Mouse (Mus musculus): ENCODE results near the gene Nxn. TPM values are rescaled to one million over a fixed set of nuclear protein-coding genes. Genes with fewer than 3 reads are reported as not detected.

The Nxn gene
- polyA plus RNA-seq, 1 experiment: 51.7 TPM

DNA sequence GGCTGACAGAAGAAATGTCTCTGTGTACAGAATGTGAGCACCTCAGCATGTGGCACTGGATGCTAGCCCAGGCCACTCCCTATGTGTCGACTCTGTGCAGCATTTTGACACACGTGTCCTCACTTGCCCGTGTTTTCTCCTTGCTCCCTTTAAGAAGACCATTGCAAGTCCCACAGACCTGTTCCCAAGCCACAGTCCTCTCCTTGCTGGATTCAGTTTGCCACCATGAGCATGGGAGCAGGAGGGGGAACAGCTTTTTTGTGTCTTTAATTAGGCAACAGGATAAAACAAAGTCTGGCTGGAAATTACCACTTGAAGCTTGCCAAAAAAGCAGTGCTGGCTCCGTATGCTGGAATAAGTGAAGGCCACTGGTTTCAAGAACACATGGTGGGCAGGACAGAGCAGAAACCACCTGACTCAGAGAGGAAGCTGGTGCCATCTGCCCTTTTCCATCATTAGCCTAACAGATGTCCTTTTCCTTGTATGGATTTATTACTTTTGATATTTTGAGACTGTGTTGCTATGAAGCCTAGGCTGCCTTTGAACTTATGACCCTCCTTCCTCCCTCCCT, 143.4 kb downstream of the Nxn start:
- Histone ChIP-seq H3K9me3 (replicated peaks; ENCODE audit: control insufficient read depth, insufficient read depth, low read length, poor library complexity, severe bottlenecking) (no peaks in the 10 kb centered on the region), H3K36me3 (ENCODE audit: control insufficient read depth, insufficient read depth, low read length, poor library complexity, severe bottlenecking) (peaks cover 13% of the 10 kb centered on the region), H3K4me1 (ENCODE audit: control insufficient read depth, insufficient read depth, low read length) (peaks cover under 1% of the 10 kb centered on the region), H3K27ac (ENCODE audit: insufficient read depth, low read length) (no peak overlapping the region), H3K4me3 (ENCODE audit: low read depth, low read length) (no peak overlapping the region), H3K27me3 (ENCODE audit: control insufficient read depth, insufficient read depth, low read length, poor library complexity, severe bottlenecking) (no peaks in the 10 kb centered on the region), H3K9ac (ENCODE audit: low read depth, poor library complexity, severe bottlenecking) (no peak overlapping the region)
- TF ChIP-seq EP300 (IDR thresholded peaks at IDR 0.05; ENCODE audit: insufficient read depth, low read depth, low read length) (no peak), CTCF (IDR thresholded peaks at IDR 0.05; ENCODE audit: low read depth, low read length) (no peak), POLR2A (IDR thresholded peaks at IDR 0.05; ENCODE audit: insufficient read depth, low read length) (no peak)

GRCm38 (mm10) chr11:76253918-76254264, 145.0 kb downstream of the Nxn start:
- peaks cover 8% of the 10 kb centered on the region for H3K36me3 ChIP-seq (ENCODE audit: control insufficient read depth, insufficient read depth, low read length, poor library complexity, severe bottlenecking)
- no peaks in the 10 kb centered on the region for H3K9me3 ChIP-seq (replicated peaks; ENCODE audit: control insufficient read depth, insufficient read depth, low read length, poor library complexity, severe bottlenecking)
- no peak for TF ChIP-seq POLR2A (IDR thresholded peaks at IDR 0.05; ENCODE audit: insufficient read depth, low read length)
- TF ChIP-seq EP300 (IDR thresholded peaks at IDR 0.05; ENCODE audit: insufficient read depth, low read depth, low read length): no peak
- TF ChIP-seq CTCF (IDR thresholded peaks at IDR 0.05; ENCODE audit: low read depth, low read length): no peak
- no peak overlapping the region for H3K4me3 ChIP-seq (ENCODE audit: low read depth, low read length)
- H3K27ac ChIP-seq (ENCODE audit: insufficient read depth, low read length): no peak overlapping the region
- H3K9ac ChIP-seq (ENCODE audit: low read depth, poor library complexity, severe bottlenecking): no peak overlapping the region
- H3K4me1 ChIP-seq (ENCODE audit: control insufficient read depth, insufficient read depth, low read length): no peaks in the 10 kb centered on the region
- H3K27me3 ChIP-seq (ENCODE audit: control insufficient read depth, insufficient read depth, low read length, poor library complexity, severe bottlenecking): no peaks in the 10 kb centered on the region

DNA sequence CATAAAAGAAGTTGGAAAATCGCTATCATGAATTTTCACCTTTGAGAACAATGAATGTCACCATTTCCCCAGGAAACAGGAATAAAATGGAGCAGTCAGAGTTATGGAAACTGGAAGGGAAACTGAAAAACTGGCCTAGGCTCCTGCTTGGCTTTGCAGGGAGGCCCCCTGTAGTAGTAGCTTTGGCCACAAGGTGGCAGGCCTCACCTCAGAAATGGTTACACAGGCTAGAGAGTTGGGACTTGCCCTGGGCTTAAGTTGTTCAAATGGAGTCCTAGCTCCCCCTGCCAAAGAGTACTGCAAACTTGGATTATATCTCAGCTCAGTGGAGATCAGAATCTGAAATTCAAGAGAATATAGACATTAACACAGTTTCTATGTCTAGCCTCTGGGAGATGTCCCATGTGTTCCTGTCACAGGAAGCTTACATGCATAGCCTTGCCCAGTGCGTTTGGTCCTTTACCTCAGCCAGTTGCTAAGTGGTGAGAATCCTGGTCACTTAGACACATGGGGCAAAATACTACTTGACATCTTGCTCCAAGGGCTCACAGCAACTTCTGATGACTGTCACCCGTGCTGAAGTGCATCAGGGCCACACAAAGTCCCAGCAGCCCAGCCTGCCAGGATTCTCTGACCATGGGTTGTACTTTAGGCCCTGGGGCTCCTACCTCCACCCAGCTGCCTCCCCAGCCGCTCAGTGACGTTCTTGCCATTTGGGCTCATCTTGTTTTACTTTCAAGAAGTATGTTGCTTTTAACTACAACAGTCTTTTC, 145.6 kb downstream of the Nxn start:
- Histone ChIP-seq H3K27me3 (ENCODE audit: control insufficient read depth, insufficient read depth, low read length, poor library complexity, severe bottlenecking) (no peaks in the 10 kb centered on the region), H3K4me3 (ENCODE audit: low read depth, low read length) (no peak overlapping the region), H3K9ac (ENCODE audit: low read depth, poor library complexity, severe bottlenecking) (no peak overlapping the region), H3K4me1 (ENCODE audit: control insufficient read depth, insufficient read depth, low read length) (no peaks in the 10 kb centered on the region), H3K9me3 (replicated peaks; ENCODE audit: control insufficient read depth, insufficient read depth, low read length, poor library complexity, severe bottlenecking) (no peaks in the 10 kb centered on the region), H3K36me3 (ENCODE audit: control insufficient read depth, insufficient read depth, low read length, poor library complexity, severe bottlenecking) (peaks cover 7% of the 10 kb centered on the region), H3K27ac (ENCODE audit: insufficient read depth, low read length) (no peak overlapping the region)
- TF ChIP-seq CTCF (IDR thresholded peaks at IDR 0.05; ENCODE audit: low read depth, low read length) (peak; percentile 90), EP300 (IDR thresholded peaks at IDR 0.05; ENCODE audit: insufficient read depth, low read depth, low read length) (no peak)

DNA sequence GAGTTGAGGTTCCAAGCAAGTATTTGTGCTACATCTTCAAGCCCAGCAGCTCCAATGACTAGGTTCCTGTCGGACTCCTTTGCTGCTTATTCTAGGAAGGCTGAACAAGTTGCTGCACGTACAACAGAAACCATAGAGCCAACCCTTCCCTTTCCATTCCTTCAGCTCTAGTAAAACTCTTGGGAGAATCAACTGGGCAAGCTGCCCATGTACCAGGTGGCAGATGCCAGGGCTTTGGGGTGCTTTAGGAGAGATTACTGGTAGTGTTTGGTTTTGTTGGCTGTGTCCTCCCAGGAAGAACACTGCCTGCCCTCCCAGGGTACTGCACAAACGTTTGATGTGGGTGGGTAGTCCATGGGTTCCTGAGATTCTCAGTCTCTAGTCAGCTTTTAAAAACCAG, 146.9 kb downstream of the Nxn start:
- Histone ChIP-seq H3K9ac (ENCODE audit: low read depth, poor library complexity, severe bottlenecking) (no peak overlapping the region), H3K9me3 (replicated peaks; ENCODE audit: control insufficient read depth, insufficient read depth, low read length, poor library complexity, severe bottlenecking) (no peaks in the 10 kb centered on the region), H3K27ac (ENCODE audit: insufficient read depth, low read length) (no peak overlapping the region), H3K4me1 (ENCODE audit: control insufficient read depth, insufficient read depth, low read length) (no peaks in the 10 kb centered on the region), H3K27me3 (ENCODE audit: control insufficient read depth, insufficient read depth, low read length, poor library complexity, severe bottlenecking) (no peaks in the 10 kb centered on the region), H3K4me3 (ENCODE audit: low read depth, low read length) (no peak overlapping the region), H3K36me3 (ENCODE audit: control insufficient read depth, insufficient read depth, low read length, poor library complexity, severe bottlenecking) (peaks cover 5% of the 10 kb centered on the region; the same call in 1 of the 2 replicates)
- TF ChIP-seq CTCF (IDR thresholded peaks at IDR 0.05; ENCODE audit: low read depth, low read length): no peak

GRCm38 (mm10) chr11:76247239-76247638, 151.7 kb downstream of the Nxn start:
- Histone ChIP-seq H3K4me1 (ENCODE audit: control insufficient read depth, insufficient read depth, low read length) (no peaks in the 10 kb centered on the region), H3K27me3 (ENCODE audit: control insufficient read depth, insufficient read depth, low read length, poor library complexity, severe bottlenecking) (no peaks in the 10 kb centered on the region), H3K36me3 (ENCODE audit: control insufficient read depth, insufficient read depth, low read length, poor library complexity, severe bottlenecking) (peaks cover 5% of the 10 kb centered on the region; the same call in 1 of the 2 replicates), H3K4me3 (ENCODE audit: low read depth, low read length) (no peak overlapping the region), H3K9me3 (replicated peaks; ENCODE audit: control insufficient read depth, insufficient read depth, low read length, poor library complexity, severe bottlenecking) (no peaks in the 10 kb centered on the region), H3K27ac (ENCODE audit: insufficient read depth, low read length) (no peak overlapping the region), H3K9ac (ENCODE audit: low read depth, poor library complexity, severe bottlenecking) (no peak overlapping the region)
- TF ChIP-seq CTCF (IDR thresholded peaks at IDR 0.05; ENCODE audit: low read depth, low read length) (no peak), POLR2A (IDR thresholded peaks at IDR 0.05; ENCODE audit: insufficient read depth, low read length) (no peak), EP300 (IDR thresholded peaks at IDR 0.05; ENCODE audit: insufficient read depth, low read depth, low read length) (no peak)

DNA sequence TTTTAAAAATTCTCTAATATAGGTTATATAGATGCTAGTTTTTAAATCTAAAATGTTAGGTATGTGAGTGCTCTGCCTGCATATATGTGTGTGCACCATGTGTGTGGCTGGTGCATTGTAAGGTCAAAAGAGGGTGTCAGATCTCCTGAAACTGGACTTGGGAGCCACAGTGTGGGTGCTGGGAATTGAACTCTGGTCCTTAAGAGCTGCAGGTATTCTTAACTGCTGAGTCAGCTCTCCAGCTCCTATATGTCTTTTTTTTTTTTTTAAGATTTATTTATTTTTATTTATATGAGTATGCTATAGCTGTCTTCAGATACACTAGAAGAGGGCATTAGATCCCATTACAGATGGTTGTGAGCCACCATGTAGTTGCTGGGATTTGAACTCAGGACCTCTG, 152.5 kb downstream of the Nxn start:
- Histone ChIP-seq H3K9me3 (replicated peaks; ENCODE audit: control insufficient read depth, insufficient read depth, low read length, poor library complexity, severe bottlenecking) (no peaks in the 10 kb centered on the region), H3K4me3 (ENCODE audit: low read depth, low read length) (no peak overlapping the region), H3K4me1 (ENCODE audit: control insufficient read depth, insufficient read depth, low read length) (no peaks in the 10 kb centered on the region), H3K27ac (ENCODE audit: insufficient read depth, low read length) (no peak overlapping the region), H3K9ac (ENCODE audit: low read depth, poor library complexity, severe bottlenecking) (no peak overlapping the region), H3K36me3 (ENCODE audit: control insufficient read depth, insufficient read depth, low read length, poor library complexity, severe bottlenecking) (peaks cover 5% of the 10 kb centered on the region; the same call in 1 of the 2 replicates), H3K27me3 (ENCODE audit: control insufficient read depth, insufficient read depth, low read length, poor library complexity, severe bottlenecking) (no peaks in the 10 kb centered on the region)
- TF ChIP-seq CTCF (IDR thresholded peaks at IDR 0.05; ENCODE audit: low read depth, low read length): no peak
- no peak for TF ChIP-seq POLR2A (IDR thresholded peaks at IDR 0.05; ENCODE audit: insufficient read depth, low read length)
- no peak for TF ChIP-seq EP300 (IDR thresholded peaks at IDR 0.05; ENCODE audit: insufficient read depth, low read depth, low read length)

Data from ES-Bruce4 (cell line).